Mouse (Mus musculus) neural tube, embryonic 10.5 days (tissue): ENCODE measurements around the gene Zfp992.
"Not testable (repeated sequence)": the region's sequence is repeated elsewhere in the genome, so short reads cannot be mapped to it uniquely, and the experiment has no call there.

ENCODE experiments used
- DNase-seq: peaks from one replicate; pipeline ENCODE4 v3.0.0-alpha.2; 2017; ENCODE audit warnings: low spot score; ENCODE audit errors: extremely low spot score

Gene Zfp992

DNA sequence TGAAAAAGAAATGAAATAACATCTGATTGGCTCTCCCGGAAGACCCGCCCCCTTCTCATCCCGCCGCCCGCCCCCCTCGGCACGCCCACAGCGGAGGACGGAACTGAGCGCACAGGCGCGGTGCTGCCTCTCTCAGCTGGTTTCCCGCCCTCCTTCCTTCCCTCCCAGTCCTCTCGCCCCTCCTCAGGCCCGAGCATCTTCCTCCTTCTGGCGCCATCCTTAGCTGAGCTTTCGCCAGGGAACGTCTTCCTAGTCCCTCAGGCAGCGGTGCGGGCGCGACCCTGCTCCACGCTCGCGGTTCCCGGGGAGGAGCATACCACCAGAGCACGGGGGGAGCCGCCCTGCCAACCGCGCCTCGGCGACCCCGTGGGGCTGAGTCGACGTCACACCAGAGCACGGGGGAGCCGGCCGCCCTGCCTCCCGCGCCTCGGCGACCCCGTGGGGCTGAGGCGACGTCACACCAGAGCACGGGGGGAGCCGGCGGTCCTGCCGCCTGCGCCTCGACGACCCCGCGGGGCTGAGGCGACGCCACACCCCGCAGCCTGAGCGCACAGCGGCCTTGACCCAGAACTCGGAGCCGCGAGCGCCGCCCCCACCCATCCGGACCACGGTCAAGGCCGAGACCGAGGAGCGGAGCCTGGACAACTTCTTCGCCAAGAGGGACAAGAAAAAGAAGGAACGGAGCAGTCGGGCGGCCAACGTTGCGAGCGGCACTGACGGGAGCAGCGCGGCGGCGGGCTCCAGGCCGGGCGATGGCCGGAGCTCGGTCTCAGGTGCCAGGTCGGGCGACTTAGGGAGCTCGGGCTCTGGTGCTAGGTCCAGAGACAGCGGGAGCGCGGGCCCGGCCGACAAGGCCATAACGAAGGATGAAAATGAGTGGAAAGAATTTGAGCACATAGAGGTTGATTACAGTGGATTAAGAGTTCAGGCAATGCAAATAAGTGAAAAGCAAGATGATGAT lies 26.2 kb downstream of the Zfp992 start:
- not testable (repeated sequence) for DNase-seq

GRCm38 (mm10) chr4:146476260-146476659 lies 27.4 kb downstream of the Zfp992 start:
- DNase-seq: not testable (repeated sequence)

- not testable (repeated sequence) for DNase-seq
Observed at GRCm38 (mm10) chr4:146476959-146477358, 28.1 kb downstream of the Zfp992 start.

DNA sequence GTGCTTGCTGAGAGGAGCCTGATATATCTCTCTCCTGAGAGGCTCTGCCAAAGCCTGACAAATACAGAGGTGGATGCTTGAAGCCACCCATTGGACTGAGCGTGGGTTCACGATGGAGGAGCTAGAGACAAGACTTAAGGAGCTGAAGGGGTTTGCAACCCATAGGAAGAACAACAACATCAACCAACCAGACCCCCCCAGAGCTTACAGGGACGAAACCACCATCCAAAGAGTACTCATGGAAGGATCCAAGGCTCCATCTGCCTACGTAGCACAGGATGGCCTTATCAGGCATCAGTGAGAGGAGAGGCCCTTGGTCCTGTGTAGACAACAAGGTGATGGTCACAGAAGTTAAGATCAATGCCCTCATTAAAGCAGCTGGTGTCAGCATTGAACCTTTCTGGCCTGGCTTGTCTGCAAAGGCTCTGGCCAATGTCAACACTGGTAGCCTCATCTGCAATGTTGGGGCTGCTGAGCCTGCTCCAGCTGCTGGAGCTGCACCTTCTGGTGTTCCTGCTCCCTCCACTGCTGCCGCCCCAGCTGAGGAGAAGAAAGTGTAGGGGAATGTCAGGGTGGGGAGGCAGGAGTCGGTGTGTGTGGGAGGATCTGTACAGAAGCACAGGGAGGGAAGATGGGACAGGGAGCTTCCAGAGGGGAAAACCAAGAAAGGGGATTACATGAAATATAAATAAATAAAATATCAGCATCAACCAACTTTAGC lies 31.7 kb downstream of the Zfp992 start:
- not testable (repeated sequence) for DNase-seq

DNA sequence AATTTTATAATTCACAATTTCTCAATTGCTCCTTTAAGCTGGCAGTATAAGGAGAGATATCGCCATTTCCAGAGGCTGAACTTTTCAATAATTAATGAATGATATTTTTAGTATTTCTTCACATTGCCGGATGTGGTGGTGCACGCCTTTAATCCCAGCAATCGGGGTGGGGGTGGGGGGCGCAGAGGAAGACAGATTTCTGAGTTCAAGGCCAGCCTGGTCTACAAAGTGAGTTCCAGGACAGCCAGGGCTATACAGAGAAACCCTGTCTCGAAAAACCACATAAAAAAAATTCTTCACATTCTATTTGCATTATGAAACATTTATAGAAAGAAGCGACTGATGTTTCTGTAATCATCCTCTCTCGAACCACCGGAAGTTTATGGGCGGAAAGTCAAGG lies 33.7 kb downstream of the Zfp992 start:
- not testable (repeated sequence) for DNase-seq

- peak; percentile 22 for DNase-seq
Observed at GRCm38 (mm10) chr4:146483571-146484280, 34.9 kb downstream of the Zfp992 start.

GRCm38 (mm10) chr4:146484676-146485075 lies 35.9 kb downstream of the Zfp992 start:
- DNase-seq: not testable (repeated sequence)

GRCm38 (mm10) chr4:146485183-146485939 lies 36.5 kb downstream of the Zfp992 start:
- DNase-seq: peak; percentile 13

GRCm38 (mm10) chr4:146486753-146487152 lies 37.9 kb downstream of the Zfp992 start:
- not testable (repeated sequence) for DNase-seq

- not testable (repeated sequence) for DNase-seq
Observed at GRCm38 (mm10) chr4:146489196-146489595, 40.4 kb downstream of the Zfp992 start.

GRCm38 (mm10) chr4:146491993-146492392 lies 43.2 kb downstream of the Zfp992 start:
- not testable (repeated sequence) for DNase-seq

- DNase-seq: no peak
Observed at GRCm38 (mm10) chr4:146492439-146492838, 43.6 kb downstream of the Zfp992 start.

DNA sequence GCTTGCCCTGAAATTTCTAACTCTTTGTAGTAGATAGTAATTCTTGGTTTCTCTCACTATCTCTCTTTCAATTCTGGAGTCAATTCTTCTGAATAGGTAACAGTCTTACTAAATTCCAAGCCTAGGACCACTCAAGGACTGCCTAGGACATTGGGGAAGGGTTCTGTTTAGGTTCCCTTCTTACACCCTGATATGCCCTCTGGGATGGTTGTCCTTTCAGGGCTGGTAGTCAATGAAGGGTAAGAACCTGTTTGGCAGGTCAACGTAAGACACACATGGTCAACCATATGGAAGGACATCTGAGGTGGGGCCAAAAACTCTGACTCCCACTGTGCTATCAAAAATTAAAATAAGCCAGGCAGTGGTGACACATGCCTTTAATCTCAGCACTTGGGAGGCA lies 44.0 kb downstream of the Zfp992 start:
- DNase-seq: no peak

GRCm38 (mm10) chr4:146493319-146493907 lies 44.6 kb downstream of the Zfp992 start:
- DNase-seq: not testable (repeated sequence)

- no peak for DNase-seq
Observed at GRCm38 (mm10) chr4:146494980-146495379, 46.2 kb downstream of the Zfp992 start.

DNA sequence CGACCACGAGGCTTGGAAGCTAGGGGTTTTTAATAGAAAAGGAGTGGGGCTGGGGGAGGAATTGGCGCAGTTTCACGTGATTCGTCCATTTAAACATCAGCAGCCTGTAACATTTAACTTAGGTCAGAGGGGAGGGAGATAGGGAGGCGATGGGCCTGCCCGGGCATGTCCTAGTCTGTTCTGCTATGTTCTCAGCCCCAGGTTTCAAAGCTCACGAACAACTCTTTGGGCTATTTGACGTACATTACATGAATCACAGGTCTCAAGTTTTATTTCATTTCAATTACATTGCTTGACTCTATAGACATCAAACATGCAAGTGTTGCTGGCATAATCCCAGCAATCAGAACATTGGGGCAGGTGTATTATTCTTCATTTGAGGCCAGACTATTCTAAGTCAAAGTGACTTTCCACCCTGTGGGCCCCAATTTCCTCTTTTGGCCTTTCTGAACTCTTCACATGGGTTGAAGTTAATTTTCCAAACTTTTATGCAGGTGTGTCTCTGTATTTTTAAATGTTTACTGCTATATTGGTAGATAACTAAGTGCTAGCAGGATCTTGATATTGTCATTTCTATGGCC lies 49.0 kb downstream of the Zfp992 start:
- DNase-seq: not testable (repeated sequence)

DNA sequence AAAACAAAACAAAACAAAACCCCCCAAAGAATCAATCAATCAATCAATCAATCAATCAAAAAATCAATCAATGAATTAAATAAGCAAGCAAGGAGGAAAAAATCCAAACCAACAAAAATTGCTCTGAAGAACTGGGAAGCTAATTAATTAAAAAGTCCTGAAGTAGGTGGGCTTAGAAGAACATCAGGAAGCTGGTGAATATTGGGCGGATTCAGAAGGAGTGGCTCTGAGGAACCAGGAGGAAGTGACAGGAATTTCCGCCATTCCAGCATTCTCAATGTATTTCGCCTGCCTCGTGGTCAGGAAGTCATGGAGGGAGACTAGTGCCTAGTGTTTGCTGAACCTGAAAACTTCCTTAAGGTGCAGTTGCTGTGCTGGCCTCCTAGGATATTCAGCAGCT lies 52.9 kb downstream of the Zfp992 start, which contains the start of gene Zfp981:
Gene Zfp981, plus strand, starts transcription at position 301 of the 400 bp plus-strand sequence.
- DNase-seq: not testable (repeated sequence)

DNA sequence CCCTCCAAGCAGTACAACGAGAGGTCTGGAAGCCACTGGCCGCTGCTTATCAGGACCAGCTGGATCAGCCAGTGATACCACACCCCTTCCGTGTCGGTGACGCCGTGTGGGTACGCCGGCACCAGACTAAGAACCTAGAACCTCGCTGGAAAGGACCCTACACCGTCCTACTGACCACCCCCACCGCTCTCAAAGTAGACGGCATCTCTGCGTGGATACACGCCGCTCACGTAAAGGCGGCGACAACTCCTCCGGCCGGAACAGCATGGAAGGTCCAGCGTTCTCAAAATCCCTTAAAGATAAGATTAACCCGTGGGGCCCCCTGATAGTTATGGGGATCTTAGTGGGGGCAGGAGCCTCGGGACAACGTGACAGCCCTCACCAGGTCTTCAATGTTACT lies 60.2 kb downstream of the Zfp992 start:
- DNase-seq: not testable (repeated sequence)

DNA sequence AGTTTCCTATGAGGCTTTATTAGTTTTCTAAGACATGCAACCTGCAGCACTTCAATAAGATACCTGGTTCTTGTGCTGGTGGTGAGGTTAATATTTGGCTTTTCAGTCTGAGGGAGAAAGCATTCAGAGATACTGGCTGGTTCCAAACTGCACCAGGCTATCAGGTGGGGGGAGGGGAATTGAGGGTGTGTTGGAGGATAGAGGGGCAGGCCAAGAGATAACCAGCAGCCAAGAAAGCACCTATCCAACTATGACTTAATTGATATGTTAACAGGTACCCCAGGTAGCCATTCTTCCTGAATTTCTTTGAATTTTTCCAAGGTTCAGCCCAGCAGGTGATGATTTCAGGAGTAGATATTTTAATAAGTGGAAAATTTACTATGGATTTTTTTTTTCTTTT lies 63.0 kb downstream of the Zfp992 start:
- DNase-seq: not testable (repeated sequence)

DNA sequence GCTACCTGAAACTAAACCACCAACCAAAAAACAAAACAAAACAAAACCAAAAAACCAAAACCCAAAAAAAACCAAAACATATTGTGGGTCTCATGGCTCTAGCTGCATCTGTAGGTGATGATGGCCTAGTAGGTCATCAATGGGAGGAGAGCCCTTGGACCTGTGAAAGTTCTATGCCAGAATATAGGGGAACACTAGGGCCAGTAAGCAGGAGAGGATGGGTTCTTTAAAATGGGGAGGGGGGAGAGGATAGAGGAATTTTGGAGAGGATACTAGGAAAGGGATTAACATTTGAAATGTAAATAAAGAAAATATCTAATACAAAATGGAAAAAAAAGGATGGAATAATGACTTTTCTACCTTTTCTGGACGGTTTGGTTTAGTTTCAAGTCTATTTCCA lies 67.7 kb downstream of the Zfp992 start:
- no peak for DNase-seq
